Mouse (Mus musculus) G1E (cell line): ENCODE data around the gene Qpct.

Experiments
- CTCF ChIP-seq: IDR thresholded peaks from 2 replicates; pipeline ENCODE4 v1.5.1; 2012; ENCODE audit warnings: low read depth, low read length, inconsistent platforms, mixed read lengths
- GATA1 ChIP-seq: IDR thresholded peaks from 2 replicates; pipeline ENCODE4 v1.6.1; 2012; ENCODE audit warnings: borderline replicate concordance, low read length, inconsistent platforms, mixed read lengths
- POLR2AphosphoS5 ChIP-seq: IDR thresholded peaks from 2 replicates; pipeline ENCODE4 v1.6.1; 2012; ENCODE audit warnings: low read depth, low read length, inconsistent platforms; ENCODE audit not compliant: insufficient replicate concordance
- TAL1 ChIP-seq: conservative IDR thresholded peaks from 2 replicates; pipeline ENCODE4 v1.6.1; 2012; ENCODE audit warnings: low read depth, low read length, inconsistent platforms, mixed read lengths

DNA sequence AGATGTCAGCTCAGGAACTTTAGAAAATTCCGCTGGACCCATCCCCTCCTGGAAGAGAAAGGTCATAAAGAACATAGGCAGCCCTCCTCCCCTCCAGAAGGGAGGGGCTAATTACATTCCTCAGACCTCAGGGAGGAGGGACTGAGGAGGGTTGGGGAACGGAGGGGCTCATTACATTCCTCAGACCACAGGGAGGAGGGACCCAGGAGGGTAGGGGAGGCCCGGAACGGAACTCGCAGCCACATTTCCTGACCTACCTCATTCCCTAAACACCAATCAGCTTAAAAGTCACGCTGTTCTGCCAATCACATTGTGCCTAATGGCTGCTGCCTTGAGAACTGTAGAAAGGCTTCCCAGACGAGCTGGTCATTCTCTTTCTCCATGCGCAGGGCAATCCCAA, 82.0 kb downstream of the Qpct start:
- TF ChIP-seq CTCF (no peak), GATA1 (no peak), POLR2AphosphoS5 (no peak), TAL1 (no peak)
